Mouse (Mus musculus): ENCODE data around the gene Ciita. TPM values are rescaled to one million over a fixed set of nuclear protein-coding genes. Genes with fewer than 3 reads are reported as not detected.

Gene Ciita
- polyA plus RNA-seq, 1 experiment = not detected

DNA sequence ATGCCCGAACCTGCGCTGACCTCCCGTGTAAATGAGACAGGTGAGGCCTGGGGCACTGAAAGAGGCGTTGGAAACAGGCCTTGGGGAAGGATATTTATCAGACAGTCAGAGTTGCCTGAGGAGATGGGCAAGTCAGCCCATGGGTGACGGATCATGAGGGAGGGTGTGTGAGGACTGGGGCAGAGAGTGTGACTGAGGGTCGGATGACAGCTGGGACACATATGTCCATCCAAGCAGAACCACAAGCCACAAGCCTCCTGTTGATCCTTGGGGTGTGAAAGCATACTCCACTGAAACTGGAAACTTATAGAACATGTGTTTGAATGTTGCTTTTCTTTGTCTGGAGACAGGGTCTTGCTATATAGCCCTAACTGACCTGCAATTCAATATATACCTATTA, 28.8 kb downstream of the Ciita start:
- no peaks in the 10 kb centered on the region for H3K4me1 ChIP-seq (ENCODE audit: control insufficient read depth, insufficient read depth, low read length)
- TF ChIP-seq POLR2A (IDR thresholded peaks at IDR 0.05; ENCODE audit: low read depth, low read length) (no peak), CTCF (IDR thresholded peaks at IDR 0.05; ENCODE audit: borderline replicate concordance, insufficient read depth, low read length) (no peak)
- no peak overlapping the region for H3K4me3 ChIP-seq (ENCODE audit: insufficient read depth, low read length)
- no peak overlapping the region for H3K27ac ChIP-seq (ENCODE audit: insufficient read depth, low read length)

DNA sequence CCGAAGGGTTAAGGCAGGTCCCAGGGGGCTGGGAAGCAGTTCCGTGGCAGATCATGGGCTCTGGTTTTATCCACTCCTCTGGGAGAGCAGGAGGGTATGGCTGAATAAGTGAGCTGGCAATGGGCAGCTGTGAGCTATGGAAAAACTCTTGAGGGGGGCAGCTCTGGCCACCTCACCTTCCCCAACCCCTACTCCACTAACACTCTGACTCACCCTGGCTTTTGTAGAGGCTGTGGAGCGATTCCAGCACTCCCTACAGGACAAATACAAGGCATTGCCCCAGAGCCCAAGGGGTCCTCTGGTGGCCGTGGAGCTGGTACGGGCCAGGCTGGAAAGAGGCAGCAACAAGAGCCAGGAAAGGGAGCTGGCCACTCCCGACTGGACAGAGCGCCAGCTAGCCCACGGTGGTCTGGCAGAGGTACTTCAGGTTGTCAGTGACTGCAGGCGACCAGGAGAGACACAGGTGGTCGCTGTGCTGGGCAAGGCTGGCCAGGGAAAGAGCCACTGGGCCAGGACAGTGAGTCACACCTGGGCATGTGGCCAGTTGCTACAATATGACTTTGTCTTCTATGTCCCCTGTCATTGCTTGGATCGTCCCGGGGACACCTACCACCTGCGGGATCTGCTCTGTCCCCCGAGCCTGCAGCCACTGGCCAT, 30.7 kb downstream of the Ciita start:
- no peak overlapping the region for H3K27ac ChIP-seq (ENCODE audit: insufficient read depth, low read length)
- no peak overlapping the region for H3K4me3 ChIP-seq (ENCODE audit: insufficient read depth, low read length)
- TF ChIP-seq POLR2A (IDR thresholded peaks at IDR 0.05; ENCODE audit: low read depth, low read length) (no peak), CTCF (IDR thresholded peaks at IDR 0.05; ENCODE audit: borderline replicate concordance, insufficient read depth, low read length) (no peak)
- no peaks in the 10 kb centered on the region for H3K4me1 ChIP-seq (ENCODE audit: control insufficient read depth, insufficient read depth, low read length)

DNA sequence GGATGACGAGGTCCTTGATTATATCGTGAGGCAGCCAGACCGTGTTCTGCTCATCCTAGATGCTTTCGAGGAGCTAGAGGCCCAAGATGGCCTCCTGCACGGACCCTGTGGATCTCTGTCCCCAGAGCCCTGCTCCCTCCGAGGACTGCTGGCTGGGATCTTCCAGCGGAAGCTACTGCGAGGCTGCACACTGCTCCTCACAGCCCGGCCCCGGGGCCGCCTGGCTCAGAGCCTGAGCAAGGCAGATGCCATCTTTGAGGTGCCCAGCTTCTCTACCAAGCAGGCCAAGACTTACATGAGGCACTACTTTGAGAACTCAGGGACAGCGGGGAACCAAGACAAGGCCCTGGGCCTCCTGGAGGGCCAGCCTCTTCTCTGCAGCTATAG, 31.3 kb downstream of the Ciita start:
- Histone ChIP-seq H3K27ac (ENCODE audit: insufficient read depth, low read length) (no peak overlapping the region), H3K4me3 (ENCODE audit: insufficient read depth, low read length) (no peak overlapping the region), H3K4me1 (ENCODE audit: control insufficient read depth, insufficient read depth, low read length) (no peaks in the 10 kb centered on the region)
- TF ChIP-seq CTCF (IDR thresholded peaks at IDR 0.05; ENCODE audit: borderline replicate concordance, insufficient read depth, low read length) = no peak
- TF ChIP-seq POLR2A (IDR thresholded peaks at IDR 0.05; ENCODE audit: low read depth, low read length) = no peak

DNA sequence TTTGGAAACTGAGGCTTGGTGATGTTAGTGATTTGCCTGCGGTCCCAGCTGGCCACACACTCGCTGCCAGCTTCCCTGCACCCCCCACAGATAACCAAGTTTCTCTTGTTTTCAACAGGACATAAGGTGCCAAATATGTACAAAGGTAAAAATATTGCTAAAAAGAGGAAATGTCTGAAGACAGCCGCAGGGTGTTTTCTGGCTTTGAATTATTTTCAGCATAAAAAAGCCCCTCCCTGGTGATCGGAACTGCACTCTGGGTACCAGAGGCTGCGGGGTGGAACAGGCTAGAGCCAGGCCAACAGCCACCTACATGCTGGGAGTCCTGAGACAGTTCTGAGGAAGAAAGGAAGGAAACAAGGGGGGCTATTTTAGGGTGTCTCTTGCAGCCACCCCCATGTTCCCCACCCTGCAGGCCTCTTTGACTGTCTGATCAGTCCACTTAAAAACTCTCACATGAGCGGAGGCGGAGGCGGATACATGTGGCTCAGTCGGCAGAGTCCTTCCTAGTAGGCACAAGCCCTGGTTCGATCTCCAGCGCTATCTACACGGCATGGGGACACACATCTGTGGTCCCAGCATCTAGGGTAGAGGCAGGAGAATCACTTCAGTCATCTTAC, 36.2 kb downstream of the Ciita start:
- Histone ChIP-seq H3K4me3 (ENCODE audit: insufficient read depth, low read length) (no peak overlapping the region), H3K27ac (ENCODE audit: insufficient read depth, low read length) (no peak overlapping the region), H3K4me1 (ENCODE audit: control insufficient read depth, insufficient read depth, low read length) (no peaks in the 10 kb centered on the region)
- no peak for TF ChIP-seq POLR2A (IDR thresholded peaks at IDR 0.05; ENCODE audit: low read depth, low read length)
- TF ChIP-seq CTCF (IDR thresholded peaks at IDR 0.05; ENCODE audit: borderline replicate concordance, insufficient read depth, low read length) = no peak

DNA sequence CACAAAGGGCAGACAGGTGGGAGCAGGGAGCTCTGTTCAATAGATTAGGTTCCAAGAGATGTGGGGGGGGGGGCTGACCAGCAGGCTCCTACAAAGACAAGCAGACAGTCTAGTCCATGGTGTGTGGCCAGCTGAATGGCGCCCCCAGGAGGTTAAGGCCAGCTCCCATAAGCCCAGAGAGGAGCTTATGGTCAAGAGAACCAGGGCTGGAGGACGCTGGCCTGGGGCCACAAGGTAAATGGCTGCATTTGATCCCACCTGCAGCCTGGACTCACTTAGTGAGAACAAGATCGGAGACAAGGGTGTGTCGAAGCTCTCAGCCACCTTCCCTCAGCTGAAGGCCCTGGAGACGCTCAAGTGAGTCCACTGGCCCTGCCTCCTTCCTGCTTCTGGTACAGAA, 38.2 kb downstream of the Ciita start:
- no peak for TF ChIP-seq POLR2A (IDR thresholded peaks at IDR 0.05; ENCODE audit: low read depth, low read length)
- TF ChIP-seq CTCF (IDR thresholded peaks at IDR 0.05; ENCODE audit: borderline replicate concordance, insufficient read depth, low read length) = no peak
- Histone ChIP-seq H3K4me1 (ENCODE audit: control insufficient read depth, insufficient read depth, low read length) (no peaks in the 10 kb centered on the region), H3K4me3 (ENCODE audit: insufficient read depth, low read length) (no peak overlapping the region), H3K27ac (ENCODE audit: insufficient read depth, low read length) (no peak overlapping the region)

DNA sequence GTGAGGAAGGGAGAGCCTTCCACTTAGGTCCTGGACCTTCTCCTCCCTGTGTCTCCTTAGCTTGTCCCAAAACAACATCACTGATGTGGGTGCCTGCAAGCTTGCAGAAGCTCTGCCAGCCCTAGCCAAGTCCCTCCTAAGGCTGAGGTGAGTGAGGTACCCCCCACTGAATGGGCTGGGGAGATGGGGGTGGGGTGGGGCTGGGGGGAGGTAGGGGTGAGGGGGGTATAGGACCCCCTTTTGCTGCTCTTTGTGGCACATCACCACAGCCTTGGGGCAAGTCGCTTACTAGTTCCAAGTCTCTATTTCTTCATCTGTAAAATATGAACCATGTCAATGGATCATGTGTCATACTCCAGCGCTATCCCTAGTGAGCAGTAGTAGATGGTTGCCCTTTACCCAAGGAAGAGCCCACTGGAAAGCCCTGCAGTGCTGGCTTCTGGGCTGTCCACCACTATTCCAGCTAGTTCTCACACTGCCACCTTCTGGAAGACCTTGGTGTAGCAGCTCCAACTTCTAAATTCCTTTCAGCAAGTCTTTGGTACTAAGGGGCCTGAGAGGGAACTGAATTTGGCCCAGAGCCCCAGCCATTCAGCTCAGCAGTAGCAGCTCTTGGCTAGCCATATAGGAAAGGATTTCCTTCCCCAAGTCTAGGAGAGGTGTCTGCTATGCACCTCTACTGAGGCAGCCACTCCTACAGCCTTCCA, 41.2 kb downstream of the Ciita start:
- H3K27ac ChIP-seq (ENCODE audit: insufficient read depth, low read length) = no peak overlapping the region
- H3K4me1 ChIP-seq (ENCODE audit: control insufficient read depth, insufficient read depth, low read length) = no peaks in the 10 kb centered on the region
- TF ChIP-seq POLR2A (IDR thresholded peaks at IDR 0.05; ENCODE audit: low read depth, low read length) = no peak
- TF ChIP-seq CTCF (IDR thresholded peaks at IDR 0.05; ENCODE audit: borderline replicate concordance, insufficient read depth, low read length) = peak; percentile 45; the same call in 1 of the 2 replicates
- no peak overlapping the region for H3K4me3 ChIP-seq (ENCODE audit: insufficient read depth, low read length)

DNA sequence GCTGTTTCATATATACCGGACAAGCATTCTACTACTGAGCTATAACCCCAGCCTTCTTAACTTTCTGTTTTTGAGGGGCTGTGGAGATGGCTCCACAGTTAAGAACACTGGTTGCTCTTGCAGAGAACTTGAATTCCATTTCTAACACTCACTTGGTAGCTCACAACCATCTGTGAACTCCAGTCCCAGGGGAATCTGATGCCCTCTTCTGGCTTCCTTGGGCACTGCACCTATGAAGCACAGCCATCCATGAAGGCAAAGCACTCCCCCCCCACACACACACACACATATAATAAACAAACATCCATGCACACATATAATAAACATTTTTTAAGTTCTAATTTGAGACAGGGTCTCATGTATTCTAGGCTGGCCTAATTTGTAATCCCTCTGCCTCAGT, 43.0 kb downstream of the Ciita start:
- no peak overlapping the region for H3K27ac ChIP-seq (ENCODE audit: insufficient read depth, low read length)
- H3K4me3 ChIP-seq (ENCODE audit: insufficient read depth, low read length) = no peak overlapping the region
- TF ChIP-seq POLR2A (IDR thresholded peaks at IDR 0.05; ENCODE audit: low read depth, low read length) (no peak), CTCF (IDR thresholded peaks at IDR 0.05; ENCODE audit: borderline replicate concordance, insufficient read depth, low read length) (peak; percentile 21; the same call in 1 of the 2 replicates)
- H3K4me1 ChIP-seq (ENCODE audit: control insufficient read depth, insufficient read depth, low read length) = no peaks in the 10 kb centered on the region

DNA sequence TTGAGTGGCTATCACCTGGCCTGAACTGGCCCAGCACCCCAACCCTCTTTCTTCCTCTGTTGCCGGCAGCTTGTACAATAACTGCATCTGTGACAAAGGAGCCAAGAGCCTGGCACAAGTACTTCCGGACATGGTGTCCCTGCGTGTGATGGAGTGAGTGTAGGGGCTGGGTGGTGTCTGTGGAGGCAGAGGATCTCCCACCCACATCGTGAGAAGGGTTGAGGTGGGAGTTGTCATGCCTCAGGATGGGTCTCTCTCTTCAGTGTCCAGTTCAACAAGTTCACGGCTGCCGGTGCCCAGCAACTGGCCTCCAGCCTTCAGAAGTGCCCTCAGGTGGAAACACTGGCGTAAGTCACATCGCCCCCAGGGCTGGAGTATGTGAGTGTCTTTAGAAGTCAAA, 43.8 kb downstream of the Ciita start:
- H3K4me3 ChIP-seq (ENCODE audit: insufficient read depth, low read length) = no peak overlapping the region
- H3K4me1 ChIP-seq (ENCODE audit: control insufficient read depth, insufficient read depth, low read length) = no peaks in the 10 kb centered on the region
- no peak overlapping the region for H3K27ac ChIP-seq (ENCODE audit: insufficient read depth, low read length)
- TF ChIP-seq POLR2A (IDR thresholded peaks at IDR 0.05; ENCODE audit: low read depth, low read length) (no peak), CTCF (IDR thresholded peaks at IDR 0.05; ENCODE audit: borderline replicate concordance, insufficient read depth, low read length) (no peak)

DNA sequence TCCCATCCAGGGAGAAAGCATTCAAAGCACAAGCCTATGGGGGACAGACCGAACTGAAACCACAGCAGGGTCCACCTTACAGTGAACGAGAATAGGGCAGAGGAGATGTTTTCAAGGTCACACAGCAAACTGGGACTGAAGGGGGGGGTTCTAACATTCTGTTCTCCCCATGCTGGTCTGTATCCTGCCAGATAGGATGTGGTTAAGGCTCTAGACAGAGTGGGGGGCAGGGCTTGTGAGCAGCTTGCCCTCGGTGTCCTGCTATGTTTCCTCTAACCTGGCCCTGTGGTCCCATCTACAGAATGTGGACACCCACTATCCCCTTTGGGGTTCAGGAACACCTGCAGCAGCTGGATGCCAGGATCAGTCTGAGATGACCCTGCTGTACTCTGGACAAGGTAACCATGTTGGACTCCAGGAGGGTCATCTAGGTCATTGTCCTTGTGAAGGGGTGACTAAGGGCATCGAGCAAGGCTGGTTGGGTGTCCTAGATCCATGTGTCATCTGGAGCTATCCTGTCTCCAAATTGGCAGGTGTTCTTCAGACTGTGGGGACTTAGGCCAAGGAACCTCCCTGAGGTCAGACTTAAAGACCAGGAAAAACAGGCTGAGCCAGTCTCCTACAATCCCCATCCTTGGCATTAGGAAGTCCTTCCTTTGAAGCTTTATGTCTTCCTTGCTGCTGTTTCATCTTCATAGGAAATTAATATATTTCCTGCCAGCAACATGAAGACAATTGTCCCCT, 45.2 kb downstream of the Ciita start:
- no peak overlapping the region for H3K4me3 ChIP-seq (ENCODE audit: insufficient read depth, low read length)
- TF ChIP-seq CTCF (IDR thresholded peaks at IDR 0.05; ENCODE audit: borderline replicate concordance, insufficient read depth, low read length) (no peak), POLR2A (IDR thresholded peaks at IDR 0.05; ENCODE audit: low read depth, low read length) (no peak)
- H3K27ac ChIP-seq (ENCODE audit: insufficient read depth, low read length) = no peak overlapping the region
- H3K4me1 ChIP-seq (ENCODE audit: control insufficient read depth, insufficient read depth, low read length) = no peaks in the 10 kb centered on the region

Measured in embryonic fibroblast, embryonic 13.5 days (primary cell).